Mouse (Mus musculus): ENCODE measurements around the gene Mrm3.

DNA sequence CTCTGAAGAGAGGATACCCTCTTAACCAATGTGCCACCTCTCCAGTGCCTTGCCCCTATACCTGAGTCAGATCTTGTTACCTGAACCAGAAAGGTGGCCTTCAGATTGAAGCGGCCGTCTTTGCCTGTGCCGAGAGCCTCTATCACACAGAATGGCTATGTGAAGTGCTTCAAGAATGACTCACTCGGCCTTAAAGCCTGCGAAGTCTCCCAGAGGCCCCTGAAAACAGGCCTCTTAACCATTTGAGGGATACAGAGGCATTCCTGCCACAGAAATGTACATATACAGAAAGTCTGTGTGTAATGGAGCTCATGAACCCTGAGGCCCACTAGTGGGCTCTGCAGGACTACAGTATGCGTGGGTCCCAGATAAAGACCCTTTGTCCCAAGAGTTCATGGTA lies 40.3 kb downstream of the Mrm3 start:
- TF ChIP-seq POLR2A (IDR thresholded peaks at IDR 0.05; ENCODE audit: insufficient read length, low read depth) = no peak
- no peak for TF ChIP-seq POLR2AphosphoS2 (IDR thresholded peaks at IDR 0.05; ENCODE audit: insufficient read length, low read depth)
- no peak for TF ChIP-seq MAX (IDR thresholded peaks at IDR 0.05; ENCODE audit: low read depth)
- TF ChIP-seq SRF (IDR thresholded peaks at IDR 0.05; ENCODE audit: control insufficient read depth, insufficient read length, low read depth) = no peak
- TF ChIP-seq USF1 (IDR thresholded peaks at IDR 0.05; ENCODE audit: low read depth) = no peak
- no peak for TF ChIP-seq E2F4 (IDR thresholded peaks at IDR 0.05; ENCODE audit: insufficient read depth)
- TF ChIP-seq MYOG (IDR thresholded peaks at IDR 0.05; ENCODE audit: control insufficient read depth in 1 of 3, insufficient read depth in 1 of 3, insufficient read length in 2 of 3, low read depth in 2 of 3) = no peak
- TF ChIP-seq CEBPB (IDR thresholded peaks at IDR 0.05; ENCODE audit: insufficient read depth, poor library complexity, severe bottlenecking) = no peak
- no peak for TF ChIP-seq TCF12 (IDR thresholded peaks at IDR 0.05; ENCODE audit: insufficient read depth, poor library complexity, severe bottlenecking)
